Mouse (Mus musculus) spleen, adult 2 months (tissue): ENCODE results near the gene Hspb9. TPM values are rescaled to one million over a fixed set of nuclear protein-coding genes. Genes with fewer than 3 reads are reported as not detected.

Source experiments
- DNase-seq, 2 experiments: peaks; one replicate each; pipeline versions ENCODE4 v3.0.0 to v3.0.0-alpha.2; 2012 to 2021; ENCODE audit warnings: low spot score in 2 of 2, low read depth in 1 of 2
- H3K27ac ChIP-seq: fragments of 200-500 bp; 2 replicates; pipeline ENCODE4 v1.5.1; 2012; ENCODE audit warnings: low read length, inconsistent platforms; ENCODE audit not compliant: insufficient read depth
- H3K27me3 ChIP-seq: fragments of 200-500 bp; 2 replicates; pipeline ENCODE4 v1.6.1; 2012; ENCODE audit warnings: mild to moderate bottlenecking, moderate library complexity, low read length, inconsistent platforms; ENCODE audit not compliant: control insufficient read depth, insufficient read depth
- H3K36me3 ChIP-seq: fragments of 200-500 bp; 2 replicates; pipeline ENCODE4 v1.6.1; 2012; ENCODE audit warnings: mild to moderate bottlenecking, low read length, inconsistent platforms; ENCODE audit not compliant: control insufficient read depth, insufficient read depth
- H3K4me1 ChIP-seq: fragments of 200-500 bp; 2 replicates; pipeline ENCODE4 v1.6.1; 2011; ENCODE audit warnings: inconsistent platforms; ENCODE audit not compliant: control insufficient read depth, insufficient read depth, insufficient read length
- H3K4me3 ChIP-seq: fragments of 200-500 bp; 2 replicates; pipeline ENCODE4 v1.5.1; 2011; ENCODE audit warnings: mild to moderate bottlenecking, inconsistent platforms; ENCODE audit not compliant: insufficient read depth, insufficient read length; ENCODE audit errors: extremely low read depth
- CTCF ChIP-seq: fragments of 200-500 bp; IDR thresholded peaks from 2 replicates; pipeline ENCODE4 v1.5.1; 2011; ENCODE audit warnings: mild to moderate bottlenecking, inconsistent platforms; ENCODE audit not compliant: insufficient read depth, insufficient read length, insufficient replicate concordance; ENCODE audit errors: extremely low read depth
- POLR2A ChIP-seq: fragments of 200-500 bp; IDR thresholded peaks from 2 replicates; pipeline ENCODE4 v1.6.1; 2011; ENCODE audit warnings: low read depth, low read length, inconsistent platforms
- WGBS: fragments of 180-500 bp; shearing (Covaris S2); methylation state at CpG from one replicate; pipeline ENCODE4 v1.1.7; 2018; 5-methylcytosine and 5-hydroxymethylcytosine counted together
- polyA plus RNA-seq: library from polyadenylated mRNA; depleted of rRNA; stranded (reverse); fragments of >200 nt; gene quantifications from 2 replicates; pipeline ENCODE4 v1.2.3, GENCODE M21; 2012; rRNA removed

Hspb9 gene
- 0.36 TPM in 1 of 2 replicates, not detected in the other for polyA plus RNA-seq

- whole genome bisulfite sequencing, result 3% methylated on average over 38 of the region's 38 CpGs
- Histone ChIP-seq H3K36me3 (peaks cover 38% of the 10 kb centered on the region), H3K27me3 (no peaks in the 10 kb centered on the region), H3K4me3 (peak within 1 kb of the TSS; percentile 56), H3K27ac (peak within 1 kb of the TSS; percentile 86), H3K4me1 (peaks cover 28% of the 10 kb centered on the region)
- TF ChIP-seq CTCF (no peak), POLR2A (no peak; the same call in 1 of the 2 replicates)
- DNase-seq, result peak in 1 of 2 experiments; percentile 82
Measured at GRCm38 (mm10) chr11:100713735-100714533, at the start of gene Hspb9. TSS of gene Hspb9 (plus strand) at chr11:100713850.

DNA sequence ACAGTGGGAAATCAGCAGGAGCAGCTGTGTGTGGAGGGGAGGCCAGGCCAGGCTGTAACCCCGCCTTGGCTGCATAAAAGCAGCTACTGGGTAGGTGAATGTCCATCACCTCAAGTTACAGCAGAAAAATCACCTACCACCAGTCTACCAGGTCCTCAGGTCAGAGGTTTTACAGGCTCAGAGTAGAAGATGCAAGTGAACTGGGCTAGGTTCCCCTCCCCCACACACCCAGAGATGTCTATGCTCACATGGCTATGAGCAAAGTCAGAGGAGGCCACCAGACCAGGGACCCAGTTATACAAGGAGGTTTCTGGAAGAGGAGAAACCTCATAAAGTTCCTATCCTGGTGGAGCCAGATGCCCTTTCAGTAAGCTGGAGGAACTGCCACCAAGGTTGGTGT, 42.6 kb upstream of the Hspb9 start:
- no peak overlapping the region for H3K27ac ChIP-seq
- WGBS, result 83% methylated on average over 1 of the region's 1 CpGs
- no peaks in the 10 kb centered on the region for H3K36me3 ChIP-seq
- DNase-seq, result no peak
- no peak overlapping the region for H3K4me3 ChIP-seq
- TF ChIP-seq CTCF, result no peak
- TF ChIP-seq POLR2A, result no peak
- no peaks in the 10 kb centered on the region for H3K4me1 ChIP-seq
- H3K27me3 ChIP-seq, result no peaks in the 10 kb centered on the region; the same call in 1 of the 2 replicates

- TF ChIP-seq CTCF, result no peak
- Histone ChIP-seq H3K4me1 (no peaks in the 10 kb centered on the region), H3K27me3 (no peaks in the 10 kb centered on the region; the same call in 1 of the 2 replicates), H3K4me3 (no peak overlapping the region), H3K36me3 (no peaks in the 10 kb centered on the region), H3K27ac (no peak overlapping the region)
- DNase-seq, result no peak
- WGBS, result 73% methylated on average over 2 of the region's 2 CpGs
Measured at GRCm38 (mm10) chr11:100671956-100672355, 41.7 kb upstream of the Hspb9 start.

- no peak overlapping the region for H3K4me3 ChIP-seq
- no peaks in the 10 kb centered on the region for H3K36me3 ChIP-seq
- TF ChIP-seq CTCF (no peak), POLR2A (no peak)
- no peak for DNase-seq
- peaks cover 1% of the 10 kb centered on the region; the same call in 1 of the 2 replicates for H3K27me3 ChIP-seq
- no peaks in the 10 kb centered on the region for H3K4me1 ChIP-seq
- H3K27ac ChIP-seq, result no peak overlapping the region
- WGBS, result 23% methylated on average over 23 of the region's 23 CpGs
Measured at GRCm38 (mm10) chr11:100673169-100673568, 40.5 kb upstream of the Hspb9 start.

- DNase-seq, result no peak
- no peaks in the 10 kb centered on the region for H3K36me3 ChIP-seq
- WGBS, result 79% methylated on average over 7 of the region's 7 CpGs
- no peak for TF ChIP-seq POLR2A
- no peak for TF ChIP-seq CTCF
- no peaks in the 10 kb centered on the region for H3K4me1 ChIP-seq
- no peak overlapping the region for H3K27ac ChIP-seq
- no peak overlapping the region for H3K4me3 ChIP-seq
- H3K27me3 ChIP-seq, result peaks cover 1% of the 10 kb centered on the region; the same call in 1 of the 2 replicates
Measured at GRCm38 (mm10) chr11:100677810-100678209, 35.8 kb upstream of the Hspb9 start.

DNA sequence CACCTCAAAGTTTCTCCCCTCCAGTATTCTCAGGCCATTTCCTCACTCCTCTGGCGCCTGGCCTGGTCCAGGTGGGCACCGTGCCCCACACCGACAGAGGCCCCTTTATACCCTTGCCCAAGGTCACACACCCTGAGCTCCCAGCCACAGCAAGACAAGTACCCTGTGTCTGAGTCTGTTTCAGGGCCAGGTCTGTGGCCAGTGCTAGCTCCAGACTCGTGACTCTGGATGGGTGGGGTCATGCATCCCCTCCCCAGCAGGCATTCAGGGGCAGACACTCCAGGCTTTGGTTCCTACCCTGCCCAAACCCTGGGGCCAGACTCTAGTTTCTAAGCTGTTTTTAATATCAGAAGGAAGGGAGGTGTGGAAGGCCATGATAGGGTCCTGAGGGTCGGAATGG, 31.8 kb upstream of the Hspb9 start:
- no peaks in the 10 kb centered on the region for H3K4me1 ChIP-seq
- no peak overlapping the region for H3K4me3 ChIP-seq
- WGBS, result 88% methylated on average over 5 of the region's 5 CpGs
- no peak overlapping the region for H3K27ac ChIP-seq
- no peak for DNase-seq
- H3K36me3 ChIP-seq, result no peaks in the 10 kb centered on the region
- H3K27me3 ChIP-seq, result peaks cover 1% of the 10 kb centered on the region; the same call in 1 of the 2 replicates
- TF ChIP-seq CTCF (no peak), POLR2A (no peak)

DNA sequence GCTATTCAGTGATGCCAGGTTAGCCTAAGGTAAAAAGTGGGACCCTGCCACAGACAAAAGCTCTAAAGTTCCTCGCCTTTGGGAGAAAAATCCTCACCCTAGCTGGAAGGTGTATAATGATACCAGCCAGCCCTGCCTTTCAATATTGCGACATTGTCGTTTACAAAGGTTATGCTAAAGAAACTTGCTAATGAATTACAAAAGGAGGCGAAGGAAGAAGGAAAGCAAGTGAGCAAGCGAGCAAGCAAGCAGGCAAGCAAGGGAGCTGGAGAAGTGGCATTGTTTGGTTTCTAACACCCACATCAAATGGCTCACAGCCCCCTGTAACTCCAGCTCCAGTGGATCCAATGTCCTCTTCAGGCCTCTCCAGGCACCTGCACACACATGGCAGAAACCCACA, 31.1 kb upstream of the Hspb9 start:
- Histone ChIP-seq H3K27me3 (peaks cover 1% of the 10 kb centered on the region; the same call in 1 of the 2 replicates), H3K4me3 (no peak overlapping the region), H3K4me1 (no peaks in the 10 kb centered on the region), H3K27ac (no peak overlapping the region), H3K36me3 (no peaks in the 10 kb centered on the region)
- no peak for TF ChIP-seq CTCF
- no peak for TF ChIP-seq POLR2A
- DNase-seq, result no peak
- 87% methylated on average over 5 of the region's 5 CpGs for WGBS
